In genomic region chr1:40187961-40188360, GRCm38 (mm10) we compare ENCODE assay signal across 12 mouse cellular contexts. TPM values are rescaled to one million over a fixed set of nuclear protein-coding genes. Genes with fewer than 3 reads are reported as not detected.
DNase-seq lines count a peak whose midpoint lies in the region; ATAC-seq lines count a peak whose summit lies in the region.
"Had no signal": no experiment of that assay in that cellular context is flagged by ENCODE, and none has a peak within 500 bp of the region (broad histone marks: within the 10 kb centered on the region; RNA-seq: fewer than 3 reads in every experiment).

No protein-coding gene starts in this region.

- no peaks in the 10 kb centered on the region for H3K36me3 ChIP-seq in lung, embryonic 15.5 days
- H3K36me3 ChIP-seq: embryonic facial prominence, embryonic 12.5 days; heart, embryonic 13.5 days; midbrain, embryonic 12.5 days had no signal

- peak; percentile 75 for ATAC-seq in lung, embryonic 15.5 days (ENCODE audit: borderline replicate concordance, extremely low read depth, low FRiP score, low TSS enrichment)

- peaks cover 20% of the 10 kb centered on the region for H3K4me1 ChIP-seq in lung, embryonic 15.5 days
- H3K4me1 ChIP-seq: midbrain, embryonic 12.5 days had no signal

- no peak overlapping the region for H3K9ac ChIP-seq in lung, embryonic 15.5 days
- H3K9ac ChIP-seq: embryonic facial prominence, embryonic 12.5 days; heart, embryonic 13.5 days; midbrain, embryonic 12.5 days had no signal

- peak; percentile 60 for DNase-seq in heart, adult 8-10 months (ENCODE audit: low spot score)
- DNase-seq in heart, postnatal 25 days (ENCODE audit: low spot score): no peak
- peak; percentile 91 for DNase-seq in adipocyte (ENCODE audit: low spot score)
- peak; percentile 22 for DNase-seq in gonadal fat pad, adult 2 months (ENCODE audit: low read depth)
- no peak for DNase-seq in testis, postnatal 10 days (ENCODE audit: low spot score)
- no peak for DNase-seq in layer of hippocampus, postnatal 10 days (ENCODE audit: low spot score in 2 of 2)
- no peak for DNase-seq in cerebellum, adult 9-10 months

- 29% methylated on average over 1 of the region's 1 CpGs for WGBS in lung, embryonic 15.5 days

- no peak overlapping the region for H3K4me3 ChIP-seq in lung, embryonic 15.5 days
- H3K4me3 ChIP-seq: embryonic facial prominence, embryonic 12.5 days; heart, embryonic 13.5 days; left cerebral cortex, adult 2 months; midbrain, embryonic 12.5 days had no signal

- intact Hi-C loops in heart, postnatal 25 days (cut with DNase I): no loop called here

- no peaks in the 10 kb centered on the region for H3K9me3 ChIP-seq in lung, embryonic 15.5 days
- H3K9me3 ChIP-seq: embryonic facial prominence, embryonic 12.5 days; heart, embryonic 13.5 days; midbrain, embryonic 12.5 days had no signal

- H3K27ac ChIP-seq in lung, embryonic 15.5 days: peak overlapping the region; percentile 35
- H3K27ac ChIP-seq: embryonic facial prominence, embryonic 12.5 days; heart, embryonic 13.5 days; left cerebral cortex, adult 2 months; midbrain, embryonic 12.5 days had no signal

- no peaks in the 10 kb centered on the region for H3K27me3 ChIP-seq in lung, embryonic 15.5 days
- H3K27me3 ChIP-seq: embryonic facial prominence, embryonic 12.5 days; heart, embryonic 13.5 days; midbrain, embryonic 12.5 days had no signal

- no peak overlapping the region for H3K4me2 ChIP-seq in lung, embryonic 15.5 days
- H3K4me2 ChIP-seq: embryonic facial prominence, embryonic 12.5 days; heart, embryonic 13.5 days; midbrain, embryonic 12.5 days had no signal

RNA-seq across cellular contexts. Expression of gene Il1r1, which starts 36.9 kb away (rescaled TPM):
- total RNA-seq in heart, adult 8-10 months (2022): 1 to 10 TPM; 4.2 to 5.4 (median 5.1) TPM
- 1 to 10 TPM; 6.0 to 6.1 TPM for total RNA-seq in heart, postnatal 25 days (2021)
- 7.1 and 9.0 TPM in 2 replicates for polyA plus RNA-seq in gonadal fat pad, adult 2 months (2012; rRNA removed)
- polyA plus RNA-seq in lung, embryonic 15.5 days (2015; fragmentation: Nextera tagmentation; extraction: Ambion mirVana): 9.7 and 10.9 TPM in 2 replicates
- 1 to 10 TPM; 3.3 to 3.4 TPM for total RNA-seq in layer of hippocampus, postnatal 10 days (2021)

Comparison
In these comparisons a context has a peak if more than half of its experiments do, and no peak if none do; other contexts are left out.
1. DNase-seq: peak in heart, adult 8-10 months (single experiment), adipocyte (single experiment) and gonadal fat pad, adult 2 months (single experiment); none in heart, postnatal 25 days (single experiment), testis, postnatal 10 days (single experiment), layer of hippocampus, postnatal 10 days (0 of 2) and cerebellum, adult 9-10 months (single experiment).